Mouse (Mus musculus) thymus, adult 2 months (tissue): ENCODE measurements around the gene Syt16. TPM values are rescaled to one million over a fixed set of nuclear protein-coding genes. Genes with fewer than 3 reads are reported as not detected.

Source experiments
- DNase-seq: peaks from one replicate; pipeline ENCODE4 v3.0.0; 2021
- H3K27ac ChIP-seq: fragments of 200-500 bp; 2 replicates; pipeline ENCODE4 v1.5.1; 2012; ENCODE audit warnings: low read length, control low read depth; ENCODE audit not compliant: control insufficient read depth, insufficient read depth
- H3K27me3 ChIP-seq: fragments of 200-500 bp; 2 replicates; pipeline ENCODE4 v1.6.1; 2012; ENCODE audit warnings: mild to moderate bottlenecking, low read length, moderate library complexity, mixed read lengths; ENCODE audit not compliant: control insufficient read depth, insufficient read depth
- H3K36me3 ChIP-seq: fragments of 200-500 bp; 2 replicates; pipeline ENCODE4 v1.6.1; 2012; ENCODE audit warnings: mild to moderate bottlenecking, low read length, moderate library complexity; ENCODE audit not compliant: control insufficient read depth, insufficient read depth
- H3K4me1 ChIP-seq: fragments of 200-500 bp; replicated peaks from 2 replicates; pipeline ENCODE4 v1.6.1; 2012; ENCODE audit warnings: low read length; ENCODE audit not compliant: control insufficient read depth, insufficient read depth
- H3K4me3 ChIP-seq: fragments of 200-500 bp; 2 replicates; pipeline ENCODE4 v1.5.1; 2012; ENCODE audit warnings: mild to moderate bottlenecking, low read length, control low read depth, moderate library complexity; ENCODE audit not compliant: control insufficient read depth, insufficient read depth
- CTCF ChIP-seq: fragments of 200-500 bp; IDR thresholded peaks from 2 replicates; pipeline ENCODE4 v1.5.1; 2012; ENCODE audit warnings: mild to moderate bottlenecking, control low read depth, low read length, moderate library complexity, borderline replicate concordance; ENCODE audit not compliant: control insufficient read depth, poor library complexity, insufficient read depth; ENCODE audit errors: extremely low read depth
- POLR2A ChIP-seq: fragments of 200-500 bp; IDR thresholded peaks from 2 replicates; pipeline ENCODE4 v1.6.1; 2012; ENCODE audit warnings: mild to moderate bottlenecking, low read length, control low read depth, moderate library complexity; ENCODE audit not compliant: control insufficient read depth, poor library complexity, insufficient read depth; ENCODE audit errors: extremely low read depth
- WGBS: fragments of 180-500 bp; shearing (Covaris S2); methylation state at CpG from one replicate; pipeline ENCODE4 v1.1.7; 2018; 5-methylcytosine and 5-hydroxymethylcytosine counted together
- polyA plus RNA-seq: library from polyadenylated mRNA; depleted of rRNA; stranded (reverse); fragments of >200 nt; gene quantifications from 2 replicates; pipeline ENCODE4 v1.2.3, GENCODE M21; 2012

Syt16 gene
- polyA plus RNA-seq, 1 experiment, result not detected

DNA sequence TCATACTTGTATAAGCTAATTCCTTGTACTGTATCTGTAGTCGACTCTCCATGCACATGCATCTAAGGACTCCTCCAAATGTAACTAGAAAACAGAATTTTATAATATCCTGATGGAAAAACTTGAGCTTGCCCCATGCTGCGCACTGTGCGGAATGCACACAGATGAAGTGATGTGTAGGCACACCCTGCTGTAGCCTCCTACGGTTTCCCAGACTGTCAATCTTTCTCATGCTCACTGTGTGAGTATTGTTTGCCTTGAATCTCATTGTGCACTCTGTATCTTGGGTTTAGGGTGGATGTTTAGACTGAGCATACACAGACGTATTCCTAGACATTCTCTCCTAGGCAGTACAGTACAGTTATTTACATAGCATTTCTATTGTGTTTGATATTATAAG lies 203.9 kb downstream of the Syt16 start:
- Histone ChIP-seq H3K36me3 (no peaks in the 10 kb centered on the region), H3K27ac (no peak overlapping the region), H3K4me3 (no peak overlapping the region), H3K4me1 (no peaks in the 10 kb centered on the region), H3K27me3 (no peaks in the 10 kb centered on the region)
- 92% methylated on average over 5 of the region's 5 CpGs for WGBS
- no peak for DNase-seq
- TF ChIP-seq CTCF (no peak), POLR2A (no peak)

DNA sequence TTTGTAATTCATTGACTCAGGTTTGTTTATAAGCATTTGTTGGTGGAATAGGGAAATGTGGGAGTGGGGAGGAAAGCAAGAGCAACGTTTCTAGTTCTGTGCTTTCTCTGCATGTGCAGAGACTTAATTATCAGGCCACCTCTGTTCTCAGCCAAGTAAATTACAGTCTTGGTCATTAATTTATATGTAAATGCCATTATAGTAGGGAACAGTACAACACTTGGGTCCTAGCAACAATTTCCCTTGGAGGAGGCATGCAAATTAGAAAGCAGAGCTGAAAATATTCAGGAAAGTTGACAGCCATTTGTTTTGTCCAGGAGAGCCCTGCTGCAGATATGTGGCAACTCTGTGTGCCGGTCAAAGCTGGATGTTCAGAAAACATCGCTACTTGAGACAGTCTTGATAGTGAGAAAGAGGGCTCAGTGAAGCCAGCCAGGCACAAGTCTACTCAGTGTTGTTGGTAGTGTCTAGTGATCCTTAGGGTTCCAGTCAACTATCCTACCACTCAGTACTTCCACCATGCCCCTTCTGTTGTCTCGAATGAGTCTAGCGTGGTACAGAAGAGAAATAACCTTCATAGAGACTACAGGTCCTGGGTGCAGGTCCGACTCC lies 205.1 kb downstream of the Syt16 start:
- 90% methylated on average over 6 of the region's 6 CpGs for WGBS
- H3K4me1 ChIP-seq, result no peaks in the 10 kb centered on the region
- no peak overlapping the region for H3K27ac ChIP-seq
- no peaks in the 10 kb centered on the region for H3K27me3 ChIP-seq
- H3K4me3 ChIP-seq, result no peak overlapping the region
- no peak for DNase-seq
- TF ChIP-seq CTCF (no peak), POLR2A (no peak)
- H3K36me3 ChIP-seq, result no peaks in the 10 kb centered on the region

DNA sequence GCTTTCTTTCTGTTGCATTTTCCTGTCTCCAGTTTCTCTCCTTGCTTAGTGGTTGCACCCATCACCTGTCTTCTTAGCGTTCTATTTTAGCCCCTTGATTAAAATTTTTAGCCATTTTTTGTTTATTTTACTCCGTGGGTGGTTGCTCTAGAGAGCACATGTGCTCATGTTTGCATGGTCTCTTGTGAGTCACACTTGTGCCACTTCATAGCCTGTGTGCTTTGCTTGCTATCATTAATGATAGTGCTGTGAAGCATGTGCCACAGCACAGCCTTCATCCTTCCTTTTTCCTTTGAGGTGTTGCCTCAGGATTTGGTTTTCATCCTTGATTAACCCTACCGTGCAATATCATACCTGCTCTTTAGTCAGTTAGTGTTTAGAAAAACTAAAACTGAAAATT lies 214.7 kb downstream of the Syt16 start:
- Histone ChIP-seq H3K4me3 (no peak overlapping the region), H3K27ac (no peak overlapping the region), H3K27me3 (no peaks in the 10 kb centered on the region), H3K4me1 (no peaks in the 10 kb centered on the region), H3K36me3 (no peaks in the 10 kb centered on the region)
- 76% methylated on average over 3 of the region's 3 CpGs for WGBS
- TF ChIP-seq POLR2A, result no peak
- TF ChIP-seq CTCF, result no peak
- no peak for DNase-seq

DNA sequence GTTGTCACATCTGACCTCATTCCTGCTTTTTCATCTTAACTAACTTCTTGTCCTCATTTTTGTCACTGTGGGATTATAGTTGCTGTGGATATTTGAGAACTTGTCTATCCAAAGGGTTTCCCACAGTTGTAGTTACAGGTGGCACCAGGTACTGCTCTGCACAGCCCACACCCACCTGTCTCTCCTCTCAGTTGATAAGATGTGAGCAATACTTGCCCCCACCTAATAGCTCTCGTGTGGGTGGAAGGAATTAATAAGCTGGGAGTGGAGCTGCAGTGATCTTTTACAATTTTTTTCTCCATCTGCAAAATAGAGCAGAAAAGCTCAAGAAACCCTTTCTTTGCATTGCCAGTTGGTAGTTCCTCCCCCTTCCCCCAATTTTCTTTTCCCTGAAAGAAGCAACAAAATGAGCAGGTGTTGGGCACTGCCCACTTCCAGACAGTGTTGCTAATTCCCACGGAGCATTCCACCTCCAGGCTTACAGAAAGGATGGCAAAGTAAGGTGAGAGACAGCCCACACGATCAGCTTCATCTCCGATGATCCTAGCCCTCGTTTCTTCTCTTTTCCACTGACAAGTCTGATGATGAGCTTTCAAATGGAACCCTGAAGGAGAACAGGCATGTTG lies 218.8 kb downstream of the Syt16 start:
- 75% methylated on average over 5 of the region's 5 CpGs for WGBS
- no peaks in the 10 kb centered on the region for H3K4me1 ChIP-seq
- H3K27me3 ChIP-seq, result no peaks in the 10 kb centered on the region
- TF ChIP-seq CTCF (no peak), POLR2A (no peak)
- H3K4me3 ChIP-seq, result no peak overlapping the region
- H3K36me3 ChIP-seq, result no peaks in the 10 kb centered on the region
- no peak overlapping the region for H3K27ac ChIP-seq
- no peak for DNase-seq

DNA sequence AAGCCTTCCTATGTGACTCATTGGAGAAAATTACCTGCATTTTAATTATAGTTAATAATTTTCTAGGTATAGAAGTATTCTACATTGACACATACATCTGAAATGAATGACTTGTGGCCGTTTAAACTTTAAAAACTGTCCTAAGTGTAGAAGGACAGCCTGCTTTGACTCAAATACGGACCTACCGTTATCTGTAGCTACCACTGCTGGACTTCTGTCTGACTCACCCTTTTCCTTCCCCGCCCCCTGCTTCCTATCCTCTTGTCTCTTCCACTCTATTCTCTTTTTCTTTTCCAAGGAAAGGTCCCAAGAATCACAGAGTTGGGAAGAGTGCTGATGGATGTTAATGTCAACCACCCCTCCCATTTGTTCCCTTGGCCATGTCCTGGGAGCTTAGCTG lies 222.4 kb downstream of the Syt16 start:
- Histone ChIP-seq H3K4me3 (no peak overlapping the region), H3K27me3 (no peaks in the 10 kb centered on the region), H3K36me3 (no peaks in the 10 kb centered on the region), H3K27ac (no peak overlapping the region), H3K4me1 (no peaks in the 10 kb centered on the region)
- TF ChIP-seq POLR2A, result no peak
- no peak for TF ChIP-seq CTCF
- DNase-seq, result no peak
- WGBS, result 74% methylated on average over 4 of the region's 4 CpGs

DNA sequence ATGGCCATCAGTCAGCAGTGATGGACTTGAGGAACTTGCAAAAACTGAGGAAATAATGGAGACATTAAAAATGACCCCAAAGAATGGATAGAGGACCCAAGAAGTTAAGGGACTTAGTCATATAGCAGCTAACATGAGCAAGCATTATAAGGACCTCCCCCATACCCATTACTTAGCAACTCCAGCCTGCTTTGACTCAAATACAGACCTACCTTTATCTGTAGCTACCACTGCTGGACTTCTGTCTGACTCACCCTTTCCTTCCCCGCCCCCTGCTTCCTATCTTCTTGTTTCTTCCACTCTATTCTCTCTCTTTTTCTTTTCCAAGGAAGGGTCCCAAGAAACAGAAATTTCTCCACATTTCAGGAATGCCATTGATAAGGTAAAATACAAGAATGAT lies 223.2 kb downstream of the Syt16 start:
- Histone ChIP-seq H3K4me1 (no peaks in the 10 kb centered on the region), H3K4me3 (no peak overlapping the region), H3K36me3 (no peaks in the 10 kb centered on the region), H3K27ac (no peak overlapping the region), H3K27me3 (no peaks in the 10 kb centered on the region)
- DNase-seq, result no peak
- TF ChIP-seq POLR2A (no peak), CTCF (no peak)
- 83% methylated on average over 1 of the region's 1 CpGs for WGBS
